Mouse (Mus musculus) neural tube, embryonic 10.5 days (tissue): Measurements from ENCODE around the gene Nupl1.
A peak's percentile ranks its signal among the peaks of the same experiment; 100 is the strongest.

Source experiments
- DNase-seq: peaks from one replicate; pipeline ENCODE4 v3.0.0-alpha.2; 2017; ENCODE audit warnings: low spot score; ENCODE audit errors: extremely low spot score

Nupl1 gene

GRCm38 (mm10) chr14:60251281-60252003 is at the start of gene Nupl1, which contains the start of gene Gm49336:
Gene Nupl1, minus strand, starts transcription at chr14:60251431.
Gene Gm49336, minus strand, starts transcription at chr14:60251507.
- peak; percentile 93 for DNase-seq

- no peak for DNase-seq
Measured at GRCm38 (mm10) chr14:60301024-60301423, 49.8 kb upstream of the Nupl1 start.

GRCm38 (mm10) chr14:60300224-60300991 is 49.2 kb upstream of the Nupl1 start:
- DNase-seq: no peak

GRCm38 (mm10) chr14:60295531-60295930 is 44.3 kb upstream of the Nupl1 start:
- DNase-seq: no peak

- DNase-seq: no peak
Measured at GRCm38 (mm10) chr14:60290363-60290762, 39.1 kb upstream of the Nupl1 start.

- DNase-seq: no peak
Measured at GRCm38 (mm10) chr14:60286194-60286863, 35.1 kb upstream of the Nupl1 start.

- DNase-seq: no peak
Measured at GRCm38 (mm10) chr14:60275301-60276276, 24.4 kb upstream of the Nupl1 start.

- DNase-seq: no peak
Measured at GRCm38 (mm10) chr14:60273346-60273745, 22.1 kb upstream of the Nupl1 start.

- no peak for DNase-seq
Measured at GRCm38 (mm10) chr14:60269333-60269732, 18.1 kb upstream of the Nupl1 start.

GRCm38 (mm10) chr14:60264990-60265876 is 14.0 kb upstream of the Nupl1 start, which contains the start of gene Mtmr6:
Gene Mtmr6, plus strand, starts transcription at chr14:60265228.
- DNase-seq: peak; percentile 94

GRCm38 (mm10) chr14:60262316-60262715 is 11.1 kb upstream of the Nupl1 start:
- DNase-seq: no peak

- DNase-seq: no peak
Measured at GRCm38 (mm10) chr14:60257851-60258250, 6.6 kb upstream of the Nupl1 start.

GRCm38 (mm10) chr14:60257101-60257500 is 5.9 kb upstream of the Nupl1 start:
- no peak for DNase-seq

- no peak for DNase-seq
Measured at GRCm38 (mm10) chr14:60256356-60256755, 5.1 kb upstream of the Nupl1 start.

GRCm38 (mm10) chr14:60254774-60255173 is 3.5 kb upstream of the Nupl1 start:
- no peak for DNase-seq

- DNase-seq: no peak
Measured at GRCm38 (mm10) chr14:60253466-60253865, 2.2 kb upstream of the Nupl1 start.

- DNase-seq: no peak
Measured at GRCm38 (mm10) chr14:60252004-60253000, 1.1 kb upstream of the Nupl1 start.

GRCm38 (mm10) chr14:60250879-60251278 is 352 bp downstream of the Nupl1 start:
- no peak for DNase-seq

GRCm38 (mm10) chr14:60250366-60250765 is 865 bp downstream of the Nupl1 start:
- no peak for DNase-seq
